Mouse (Mus musculus) hematopoietic stem cell, adult 5-6 weeks (primary cell): ENCODE data around the gene Mab21l1. TPM values are rescaled to one million over a fixed set of nuclear protein-coding genes. Genes with fewer than 3 reads are reported as not detected.

Experiments
- ATAC-seq, 2 experiments: fragments of 125-278 bp in 1 of 2; replicated peaks in 1 of 2; 2 replicates each; pipeline ENCODE4 v1.8.0; 2016 to 2017; ENCODE audit warnings: inconsistent platforms in 2 of 2, mild to moderate bottlenecking in 2 of 2, moderate number of reproducible peaks in 2 of 2, low read depth in 1 of 2, moderate TSS enrichment in 1 of 2; ENCODE audit not compliant: low FRiP score in 2 of 2, poor library complexity in 2 of 2, severe bottlenecking in 2 of 2, insufficient read depth in 1 of 2, low TSS enrichment in 1 of 2
- total RNA-seq: library from RNA; stranded (forward); fragments of 172-1452, 232-1000 nt; gene quantifications from 2 replicates; pipeline ENCODE4 v1.2.3, GENCODE M21; 2017

Mab21l1 gene
- total RNA-seq, 1 experiment from 2014 or later: not detected

DNA sequence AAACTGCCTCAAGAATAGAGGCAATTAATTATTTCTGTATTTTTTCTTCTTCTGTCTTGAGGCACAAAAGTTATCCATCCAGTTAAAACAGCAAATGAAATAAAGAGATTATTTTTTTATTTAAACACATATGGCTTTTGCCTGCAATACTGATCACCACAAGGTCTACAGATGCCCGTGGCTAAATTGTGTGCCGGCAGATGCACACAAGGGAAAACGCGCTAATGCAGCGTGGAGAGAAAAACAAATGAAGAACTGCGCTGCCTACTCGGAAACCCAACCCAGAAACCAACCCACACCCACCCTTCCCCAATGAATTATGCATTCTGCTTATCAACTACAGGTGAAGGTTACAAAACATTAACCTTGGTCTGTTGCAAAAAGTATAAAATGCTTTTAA, 7.1 kb upstream of the Mab21l1 start:
- no peak for ATAC-seq

DNA sequence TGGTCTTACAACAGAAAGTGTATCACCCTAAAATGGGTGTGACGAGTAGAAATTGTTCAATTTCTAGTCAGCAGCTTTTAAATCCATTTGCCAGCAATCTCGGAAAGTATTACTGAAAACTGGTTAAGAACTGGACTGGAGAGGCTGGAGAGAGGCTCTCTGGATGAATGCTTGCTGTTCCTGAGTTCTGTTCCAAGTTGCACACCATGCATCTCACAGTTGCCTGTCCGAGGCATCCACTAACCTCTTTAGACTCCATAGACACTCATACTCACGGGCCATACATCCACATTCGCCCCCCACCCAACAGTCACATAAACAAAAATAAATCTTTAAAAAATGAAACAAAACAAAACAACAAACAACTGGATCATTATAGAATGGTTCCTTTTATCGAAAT, 6.6 kb upstream of the Mab21l1 start:
- ATAC-seq: no peak

DNA sequence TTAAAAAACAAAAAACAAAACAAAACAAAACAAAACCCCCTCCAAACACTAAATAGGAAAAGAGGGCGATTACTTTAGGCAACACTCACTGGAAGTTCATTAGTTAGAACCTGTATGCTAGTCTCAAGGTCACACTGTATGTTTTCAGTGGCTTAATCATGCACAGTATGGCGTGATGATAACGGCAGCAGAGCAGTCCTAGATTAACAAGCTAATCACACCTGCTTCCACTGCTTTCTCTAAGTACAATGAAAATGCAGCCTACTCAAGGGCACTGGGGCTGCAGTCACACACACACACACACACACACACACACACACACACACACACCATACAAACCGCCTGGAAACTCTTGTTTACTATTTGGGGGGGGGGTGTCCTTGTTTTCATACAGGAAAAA, 4.8 kb upstream of the Mab21l1 start:
- ATAC-seq: no peak

DNA sequence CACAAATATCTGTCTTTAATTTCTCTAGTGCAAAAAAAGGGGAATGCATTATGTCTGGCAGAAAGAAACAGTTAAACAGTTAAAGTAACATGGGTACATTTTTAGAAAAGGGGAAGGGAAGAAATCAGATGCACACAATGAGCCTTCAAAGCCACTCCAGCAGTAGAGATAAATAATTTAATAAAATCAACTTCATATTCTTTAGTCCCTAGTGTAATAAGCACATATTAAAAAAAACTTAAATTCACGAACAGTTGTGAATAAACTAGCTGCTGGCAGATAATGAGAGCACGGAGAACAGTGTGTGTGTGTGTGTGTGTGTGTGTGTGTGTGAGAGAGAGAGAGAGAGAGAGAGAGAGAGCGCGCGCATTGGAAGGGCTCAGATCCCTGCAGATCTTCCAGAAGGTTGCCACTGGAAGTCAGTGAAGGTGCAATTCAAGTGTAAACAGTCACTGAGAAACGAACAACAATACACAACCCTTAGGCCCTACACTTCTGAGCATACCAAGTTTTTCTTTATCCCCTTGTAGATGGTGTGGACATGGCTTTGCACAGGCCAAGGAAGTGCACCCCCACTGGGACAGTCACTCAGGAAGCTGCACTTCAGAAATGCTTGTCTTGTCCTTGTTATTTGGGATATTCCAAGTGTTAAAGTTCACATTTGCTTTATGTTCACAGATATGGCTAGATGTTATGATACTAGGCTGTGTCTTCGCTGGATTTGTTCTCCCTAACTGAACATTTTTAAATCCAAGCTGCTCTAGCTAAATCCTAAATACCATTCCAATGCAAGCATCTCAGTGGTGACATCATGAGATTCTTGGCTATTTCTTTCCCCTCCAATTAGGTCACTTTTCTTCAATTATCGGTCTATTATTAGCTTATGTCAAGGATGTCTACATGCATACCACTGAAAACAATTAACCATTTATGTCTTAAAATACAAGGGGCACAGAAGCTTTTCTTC, 3.3 kb upstream of the Mab21l1 start:
- ATAC-seq: no peak

DNA sequence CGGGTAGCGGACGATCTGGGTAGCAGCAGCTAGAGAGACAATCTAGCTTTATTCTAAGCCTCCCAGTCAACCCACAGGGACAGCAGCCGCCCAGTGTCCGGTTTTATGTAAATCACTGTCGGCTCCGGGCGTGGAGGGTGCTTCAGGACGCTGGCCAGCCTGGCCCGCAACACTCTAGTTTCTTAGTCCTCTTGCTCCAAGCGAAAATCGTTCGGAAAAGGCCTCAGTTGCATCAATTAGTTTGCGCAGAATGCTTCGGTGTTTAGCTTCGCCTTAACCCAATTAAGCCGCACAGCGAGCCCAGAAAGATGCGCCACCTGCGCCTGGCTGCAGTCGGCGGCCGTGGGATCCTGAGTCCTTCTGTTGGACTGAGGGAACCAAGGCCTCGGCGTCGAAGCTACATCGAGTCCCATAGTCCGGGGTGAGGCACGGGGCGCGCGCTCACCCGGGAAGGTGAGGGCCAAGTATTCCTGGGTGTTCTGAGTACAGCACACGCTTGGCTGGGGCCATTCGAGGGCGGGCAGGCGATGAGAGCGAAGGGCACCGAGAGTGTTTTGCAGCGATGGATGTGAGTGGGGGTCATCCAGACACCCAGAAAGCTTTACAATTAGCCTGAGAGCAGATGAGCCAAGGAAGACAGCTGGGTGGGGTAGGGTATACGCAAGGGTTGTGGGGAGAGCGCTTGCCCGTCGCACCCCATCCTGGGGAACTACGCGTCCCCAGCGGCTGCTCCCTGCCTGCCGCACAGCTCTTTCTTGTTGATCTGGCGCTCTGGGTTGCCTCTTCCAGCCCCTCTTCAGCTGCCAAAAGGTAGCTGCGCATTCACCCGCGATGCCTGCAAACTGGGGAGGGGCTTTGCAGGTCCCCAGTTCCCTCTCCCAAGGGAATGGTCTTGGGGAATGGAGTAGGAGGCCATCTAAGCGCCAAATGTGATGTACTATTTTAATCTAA, 1.9 kb upstream of the Mab21l1 start:
- ATAC-seq: peak; percentile 18 to 24; a peak in 1 of 4 replicates

DNA sequence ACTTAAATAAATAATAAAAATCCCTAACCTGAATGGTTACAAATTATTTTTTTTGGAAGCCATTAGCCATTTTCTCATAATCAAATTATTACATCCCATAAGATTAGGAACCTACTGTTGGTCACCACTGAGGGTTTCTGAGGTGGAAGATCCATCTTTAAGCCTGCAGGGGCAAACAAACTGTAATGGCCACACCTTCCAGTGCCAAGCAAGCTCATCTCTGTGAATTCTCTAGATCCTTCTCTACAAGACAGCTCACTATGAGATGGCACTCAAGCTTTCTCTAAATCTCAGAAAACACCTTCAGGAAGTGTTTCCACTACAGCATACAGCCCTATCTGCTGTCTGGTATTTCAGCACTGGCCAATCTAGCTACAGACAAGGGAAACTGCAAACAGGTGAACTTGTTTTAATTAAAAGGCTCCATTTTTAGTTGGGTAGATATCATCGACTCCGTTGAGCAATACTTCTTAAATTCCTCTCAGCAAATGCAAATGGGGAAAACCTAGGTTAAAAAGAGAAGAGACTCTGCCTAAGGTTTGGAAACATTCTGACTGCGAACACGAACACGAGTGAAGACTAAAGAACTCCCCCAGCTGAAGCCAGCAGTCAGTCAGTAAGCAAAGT, 768 bp upstream of the Mab21l1 start:
- no peak for ATAC-seq

DNA sequence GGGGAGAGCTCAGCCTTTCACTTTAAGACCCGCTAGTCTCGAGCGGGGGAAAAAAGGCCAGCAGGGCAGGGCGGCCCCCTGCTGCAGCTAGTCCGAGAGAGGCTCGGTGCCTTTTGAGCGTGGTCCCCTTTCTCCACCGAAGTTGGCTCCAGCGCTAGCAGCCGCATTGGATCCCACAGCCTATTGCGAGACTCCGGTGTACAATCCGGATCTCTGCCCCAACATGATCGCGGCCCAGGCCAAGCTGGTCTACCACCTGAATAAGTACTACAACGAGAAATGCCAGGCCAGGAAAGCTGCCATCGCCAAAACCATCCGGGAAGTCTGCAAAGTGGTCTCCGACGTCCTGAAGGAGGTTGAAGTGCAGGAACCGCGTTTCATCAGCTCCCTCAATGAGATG, 461 bp downstream of the Mab21l1 start:
- peak; percentile 22; a peak in 3 of 4 replicates for ATAC-seq

DNA sequence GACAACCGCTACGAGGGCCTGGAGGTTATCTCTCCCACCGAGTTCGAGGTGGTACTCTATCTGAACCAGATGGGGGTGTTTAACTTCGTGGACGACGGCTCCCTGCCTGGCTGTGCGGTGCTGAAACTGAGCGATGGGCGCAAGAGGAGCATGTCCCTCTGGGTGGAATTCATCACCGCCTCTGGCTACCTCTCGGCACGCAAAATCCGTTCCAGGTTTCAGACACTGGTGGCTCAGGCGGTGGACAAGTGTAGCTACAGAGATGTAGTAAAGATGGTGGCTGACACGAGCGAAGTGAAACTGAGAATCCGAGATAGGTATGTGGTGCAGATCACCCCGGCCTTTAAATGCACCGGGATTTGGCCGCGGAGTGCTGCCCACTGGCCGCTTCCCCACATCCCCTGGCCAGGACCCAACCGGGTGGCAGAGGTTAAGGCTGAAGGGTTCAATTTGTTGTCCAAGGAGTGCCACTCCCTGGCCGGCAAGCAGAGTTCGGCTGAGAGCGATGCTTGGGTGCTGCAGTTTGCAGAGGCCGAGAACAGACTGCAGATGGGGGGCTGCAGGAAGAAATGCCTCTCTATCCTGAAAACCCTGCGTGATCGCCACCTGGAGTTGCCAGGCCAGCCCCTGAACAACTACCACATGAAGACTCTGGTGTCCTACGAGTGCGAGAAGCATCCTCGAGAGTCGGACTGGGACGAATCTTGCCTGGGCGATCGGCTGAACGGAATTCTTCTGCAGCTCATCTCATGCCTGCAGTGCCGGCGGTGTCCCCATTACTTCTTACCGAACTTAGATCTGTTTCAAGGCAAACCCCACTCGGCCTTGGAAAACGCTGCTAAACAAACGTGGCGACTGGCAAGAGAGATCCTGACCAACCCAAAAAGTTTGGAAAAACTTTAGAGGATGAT, 1.1 kb downstream of the Mab21l1 start:
- ATAC-seq: peak; percentile 12 to 25

DNA sequence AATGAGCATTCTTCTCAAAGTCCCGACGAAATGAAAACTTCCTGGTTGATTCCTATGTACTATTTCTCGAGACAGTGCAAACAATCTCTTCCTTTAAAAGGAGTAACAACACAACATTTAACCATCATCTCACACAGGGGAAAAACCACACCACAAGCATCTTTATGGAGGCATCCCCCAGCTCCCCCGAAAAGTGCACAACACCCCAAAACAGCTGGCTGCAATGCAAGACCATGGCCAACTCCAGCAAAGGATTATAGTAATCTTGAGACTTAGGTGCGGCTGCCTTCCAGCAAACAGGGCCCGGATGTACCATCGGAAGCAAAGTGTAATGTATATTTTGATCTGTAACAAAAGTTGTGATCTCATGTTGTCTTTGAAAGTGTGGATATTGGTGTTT, 1.8 kb downstream of the Mab21l1 start:
- no peak for ATAC-seq

DNA sequence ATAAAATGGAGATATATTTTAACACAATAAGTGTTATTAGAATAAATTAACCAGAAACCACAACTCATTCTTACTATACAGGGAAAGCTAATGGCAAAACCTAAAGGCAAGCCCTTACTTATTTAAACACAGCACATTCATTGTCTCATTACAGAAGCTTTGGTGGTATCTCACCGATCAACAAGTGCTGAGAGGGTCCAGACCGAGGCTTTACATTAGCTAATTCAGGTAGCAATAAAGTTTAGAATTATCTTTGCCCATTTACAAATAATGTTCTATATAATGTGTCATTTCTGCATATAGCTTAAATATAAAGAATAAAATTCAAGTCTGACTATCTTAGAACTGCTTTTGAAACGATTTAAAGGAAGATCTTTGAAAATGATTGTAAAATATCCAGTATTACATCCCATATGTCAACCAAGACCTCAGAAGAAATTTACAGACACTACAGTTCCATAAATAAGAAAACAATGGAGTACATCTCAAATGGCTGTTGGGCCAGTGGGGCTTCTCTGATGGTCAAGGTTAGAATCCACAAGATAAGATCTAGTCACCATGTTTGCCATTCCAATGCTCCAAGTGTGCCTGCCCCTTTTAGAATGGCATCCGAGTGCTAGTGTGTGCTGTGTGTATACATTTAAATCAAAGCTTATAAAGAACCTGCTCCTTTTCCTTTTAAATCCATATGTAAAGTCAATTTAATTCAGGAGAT, 3.1 kb downstream of the Mab21l1 start:
- ATAC-seq: no peak

DNA sequence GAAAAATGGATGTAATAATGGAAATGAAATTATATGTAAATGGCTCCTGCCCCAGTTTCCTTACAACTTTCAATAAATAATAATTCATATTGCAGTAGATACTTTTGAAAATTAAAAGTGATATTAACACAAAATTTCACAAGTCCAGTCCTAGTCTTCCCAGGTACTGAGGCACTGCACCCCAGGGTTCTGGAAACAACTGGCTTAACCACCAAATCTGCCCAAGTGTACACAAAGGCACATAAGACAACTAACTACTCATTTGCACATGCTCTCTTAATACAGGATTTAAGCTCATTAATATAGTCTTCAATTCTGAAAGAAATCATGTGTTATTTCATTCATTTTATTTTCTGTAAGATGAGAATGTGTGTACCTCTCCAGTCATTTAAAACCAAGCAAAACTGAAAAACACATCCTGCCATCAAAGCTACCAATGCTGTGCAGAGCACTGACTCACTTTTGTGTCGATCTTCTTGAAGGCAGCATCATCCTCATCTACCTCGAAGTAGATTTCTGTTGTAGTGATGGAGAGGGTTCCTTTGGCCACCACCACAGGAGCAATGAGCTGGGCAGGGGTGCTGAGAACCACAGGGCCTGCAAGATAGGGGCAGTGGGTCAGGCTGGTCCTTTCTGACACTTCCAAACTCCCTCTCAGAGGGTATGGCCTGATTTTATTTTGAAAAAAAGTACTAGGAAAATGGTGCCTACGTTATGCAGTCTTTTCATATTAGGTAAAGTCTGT, 3.8 kb downstream of the Mab21l1 start:
- no peak for ATAC-seq

DNA sequence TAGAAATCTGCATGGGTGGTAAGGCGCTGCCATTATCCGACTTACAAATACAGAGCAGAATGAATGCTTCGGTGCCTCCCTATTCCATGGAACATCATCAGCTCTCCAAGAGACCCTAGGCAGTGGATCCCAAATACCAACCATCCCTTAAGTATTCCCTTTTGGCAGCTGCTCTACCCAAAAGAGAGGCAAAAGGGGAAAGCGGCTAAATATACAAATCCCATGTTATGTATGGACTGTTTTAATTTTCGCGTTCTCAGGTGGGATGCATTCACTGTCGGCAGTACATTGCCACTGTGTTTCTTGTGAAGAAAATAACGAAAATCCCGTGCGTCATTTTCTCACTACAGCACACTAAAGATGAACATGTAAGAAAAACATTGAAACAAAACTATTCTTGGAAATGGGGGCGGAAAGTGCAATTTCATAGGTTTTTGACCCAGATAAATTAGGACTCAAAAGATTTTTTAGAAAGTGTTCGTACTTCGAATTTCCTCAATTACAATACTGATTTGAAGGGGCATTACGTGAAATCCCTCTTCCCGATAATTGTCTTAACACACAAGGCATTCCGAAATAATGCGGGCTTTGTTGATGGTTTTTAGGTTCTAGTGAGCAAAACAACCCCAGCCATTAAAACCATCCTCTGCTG, 4.7 kb downstream of the Mab21l1 start:
- ATAC-seq: no peak

DNA sequence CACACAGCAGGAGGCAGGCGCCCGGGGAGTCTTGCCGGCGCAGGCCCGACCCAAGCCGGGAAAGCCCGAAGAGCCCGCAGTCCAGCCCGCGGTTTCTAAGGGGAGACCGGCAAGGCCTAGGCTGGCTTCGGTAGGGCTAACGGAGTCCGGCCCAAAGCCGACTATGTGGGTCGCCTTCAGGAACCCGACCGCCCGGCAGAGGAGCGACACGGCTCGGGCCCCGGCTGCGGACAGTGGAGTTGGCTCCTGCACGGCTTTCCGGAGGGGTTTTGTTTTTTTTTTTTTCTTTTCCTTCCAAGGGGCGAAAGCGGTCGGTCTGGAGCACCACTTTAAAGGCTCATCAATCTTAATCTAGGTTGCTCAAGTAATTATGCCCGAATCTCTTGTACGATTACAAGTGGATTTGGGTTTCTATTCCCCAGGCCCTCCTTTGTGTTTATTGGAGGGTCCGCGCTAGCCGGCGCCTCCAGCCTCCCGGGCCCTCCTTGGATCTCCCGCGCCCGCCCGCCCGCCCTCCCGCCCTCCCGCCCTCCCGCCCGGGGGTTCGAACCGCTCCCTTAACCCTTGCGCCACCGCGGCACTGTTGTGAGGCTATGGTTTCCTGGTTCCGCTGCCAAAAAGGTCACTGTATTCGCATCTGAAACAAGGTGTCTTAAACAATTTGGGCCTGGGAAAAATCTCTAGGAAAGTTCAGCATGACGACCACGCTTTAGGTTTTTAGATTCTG, 5.3 kb downstream of the Mab21l1 start:
- peak; percentile 10 to 37; a peak in 2 of 4 replicates for ATAC-seq

DNA sequence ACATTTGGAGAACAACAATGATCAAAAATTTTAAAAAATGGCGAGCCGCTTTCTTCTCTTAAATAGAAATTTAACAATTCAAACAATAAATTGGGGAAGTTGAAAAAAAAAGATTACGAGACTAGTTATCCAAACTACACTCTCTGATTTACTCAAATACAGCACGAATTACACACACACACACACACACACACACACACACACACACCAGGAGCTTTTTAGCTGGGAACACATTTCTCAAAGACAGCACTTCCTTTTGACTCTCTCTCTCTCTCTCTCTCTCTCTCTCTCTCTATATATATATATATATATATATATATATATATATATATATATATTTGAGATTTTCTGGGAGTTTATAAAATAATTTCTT, 5.9 kb downstream of the Mab21l1 start:
- ATAC-seq: no peak
